Mouse (Mus musculus): ENCODE results near the gene Bcl6b. TPM values are rescaled to one million over a fixed set of nuclear protein-coding genes. Genes with fewer than 3 reads are reported as not detected.

The Bcl6b gene
- total RNA-seq, 2 experiments from 2014 or later: 23.8 to 33.4 TPM

DNA sequence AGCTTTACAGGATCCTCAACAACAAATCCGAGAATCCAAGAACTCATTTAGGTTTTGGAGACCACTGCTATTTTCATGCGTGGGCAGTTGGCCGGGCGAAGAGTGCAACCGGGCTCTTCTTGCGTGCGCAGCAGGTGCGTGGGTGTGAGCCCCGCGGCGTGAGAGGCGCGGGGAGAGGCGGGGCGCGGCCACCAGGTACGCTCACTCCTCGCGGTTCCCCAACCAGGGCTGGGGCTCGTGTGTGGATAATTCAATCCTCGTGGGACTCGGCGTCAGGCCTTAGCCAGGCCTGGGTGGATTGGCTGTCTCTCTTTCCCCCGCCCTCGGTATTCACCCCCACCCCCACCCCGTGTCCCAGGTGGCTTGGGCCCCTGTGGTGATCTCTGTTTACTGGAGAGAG, 15.9 kb downstream of the Bcl6b start:
- no peak for DNase-seq (ENCODE audit: low spot score in 2 of 2)

DNA sequence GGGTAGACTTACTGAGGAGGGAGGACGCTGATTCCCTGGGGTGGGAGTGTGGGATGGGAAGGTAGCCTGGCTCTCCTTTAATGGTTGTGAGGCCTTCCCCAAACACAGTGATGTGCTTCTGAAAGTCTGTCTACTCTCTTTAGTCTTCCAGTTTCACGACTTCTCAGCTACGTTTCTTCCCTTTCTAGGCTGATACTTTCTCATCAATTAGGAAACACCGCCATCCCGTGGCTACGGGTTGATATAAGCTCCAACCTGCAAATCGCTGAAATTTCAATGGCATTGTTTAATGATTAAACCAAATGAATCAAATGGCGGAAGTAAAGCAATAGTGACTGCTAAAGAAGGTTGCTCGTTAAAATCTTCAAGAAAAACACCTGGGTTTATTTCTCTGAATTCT, 16.7 kb downstream of the Bcl6b start:
- no peak for DNase-seq (ENCODE audit: low spot score in 2 of 2)

DNA sequence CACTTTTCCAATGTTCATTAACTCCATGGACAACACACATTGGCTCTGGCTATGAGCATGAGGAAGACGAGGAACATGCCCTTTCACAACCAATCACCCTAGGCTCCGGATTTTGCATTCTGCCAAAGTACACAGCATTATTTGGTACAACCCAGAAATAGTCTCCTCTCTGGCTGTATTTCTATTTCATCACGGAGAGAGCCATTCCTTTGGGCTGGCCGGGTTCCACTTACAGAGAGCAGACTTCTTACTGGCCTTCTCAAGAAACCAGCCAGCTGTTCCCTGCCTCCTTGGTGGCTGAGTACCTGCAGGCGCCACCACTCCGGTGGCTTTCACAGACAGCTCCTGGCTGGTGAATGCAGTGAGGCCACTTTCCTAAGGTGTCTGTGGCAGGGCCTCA, 17.2 kb downstream of the Bcl6b start, which contains the start of gene Slc16a11:
Slc16a11 (plus strand) TSS at position 330 of the 400 bp plus-strand sequence.
- no peak for DNase-seq (ENCODE audit: low spot score in 2 of 2)

DNA sequence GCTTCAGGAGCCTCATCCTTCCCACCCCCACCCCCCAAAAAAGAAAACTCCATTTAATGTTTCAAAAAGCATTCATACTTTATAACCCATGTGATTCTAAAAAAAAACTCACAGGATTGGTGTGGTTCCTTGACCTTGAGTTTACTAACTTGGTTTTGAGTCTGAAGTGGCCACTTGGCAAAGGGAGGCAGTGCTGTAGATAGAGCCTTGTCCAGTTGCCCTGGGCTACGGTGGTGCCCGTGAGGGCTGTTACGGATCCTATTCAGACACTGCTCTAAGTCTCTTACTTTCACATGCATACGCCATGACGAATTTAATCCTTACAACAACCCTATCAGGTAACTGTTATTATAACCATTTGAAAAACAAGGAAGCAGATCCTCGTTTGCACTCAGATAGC, 17.6 kb downstream of the Bcl6b start:
- no peak for DNase-seq (ENCODE audit: low spot score in 2 of 2)

DNA sequence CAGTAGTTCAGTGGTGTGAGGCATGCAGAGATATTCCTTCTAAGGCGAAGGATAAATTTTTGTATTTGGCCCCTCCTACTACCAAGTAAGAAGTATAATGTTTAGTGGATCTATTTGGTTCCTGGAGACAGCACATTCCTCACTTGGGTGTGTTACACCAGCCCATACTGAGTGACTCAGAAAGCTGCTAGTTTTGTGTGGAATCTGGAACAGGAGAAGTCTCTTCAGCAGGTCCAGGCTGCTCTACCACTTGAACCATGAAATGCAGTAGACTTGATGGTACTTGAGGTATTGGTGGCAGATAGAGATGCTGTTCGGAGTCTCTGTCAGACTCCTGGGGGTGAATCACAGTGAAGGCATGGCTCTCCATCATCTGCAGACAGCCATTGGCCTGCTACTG, 18.9 kb downstream of the Bcl6b start:
- no peak for DNase-seq (ENCODE audit: low spot score in 2 of 2)

DNA sequence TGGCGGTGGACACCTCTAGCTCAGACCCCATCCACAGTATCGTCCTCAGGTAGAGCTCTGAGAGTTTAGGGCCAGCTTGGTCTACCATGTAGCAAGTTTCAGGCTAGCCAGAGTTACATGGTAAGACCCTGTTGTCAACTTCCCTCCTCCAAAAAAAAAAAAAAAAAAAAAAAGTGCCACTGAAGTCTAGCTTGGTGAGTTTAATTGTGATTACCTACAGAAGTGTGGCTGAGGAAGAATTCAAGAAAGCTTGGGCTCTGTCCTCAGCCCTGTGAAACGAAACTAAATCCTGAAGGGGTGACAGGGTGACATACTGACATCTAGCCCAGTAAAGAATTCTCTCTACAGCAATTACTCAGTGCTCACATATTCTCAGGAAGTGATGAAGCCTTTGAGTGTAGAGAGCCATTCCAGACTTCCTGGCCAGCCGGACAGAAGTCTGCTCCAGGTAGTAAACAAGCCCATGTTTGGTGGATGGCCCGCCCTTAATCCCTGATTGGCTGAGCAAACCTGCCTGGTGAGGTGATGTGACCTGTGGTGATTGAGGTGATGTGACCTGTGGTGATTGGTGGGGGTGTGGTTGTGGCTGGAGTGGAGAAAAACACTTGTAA, 20.7 kb downstream of the Bcl6b start:
- DNase-seq (ENCODE audit: low spot score in 2 of 2): no peak

DNA sequence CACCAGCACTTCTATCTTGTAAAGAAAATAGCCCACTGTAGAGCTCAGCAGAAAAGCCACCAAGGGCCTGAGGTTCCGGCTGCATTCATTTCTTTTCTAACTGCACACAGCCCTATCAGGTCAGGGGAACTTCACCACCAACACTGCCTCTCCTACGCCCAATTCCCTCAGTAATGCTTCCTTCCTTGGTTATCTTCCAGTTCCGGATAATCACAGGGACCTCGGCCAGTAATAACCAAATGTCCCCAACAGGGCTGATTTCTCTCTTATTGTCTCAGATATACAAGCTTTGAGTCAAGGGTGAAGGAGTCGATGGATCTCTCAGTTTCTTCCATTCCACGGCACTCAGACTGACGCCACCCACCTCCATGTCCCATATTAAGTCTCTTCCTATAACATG, 22.3 kb downstream of the Bcl6b start:
- DNase-seq (ENCODE audit: low spot score in 2 of 2): no peak

DNA sequence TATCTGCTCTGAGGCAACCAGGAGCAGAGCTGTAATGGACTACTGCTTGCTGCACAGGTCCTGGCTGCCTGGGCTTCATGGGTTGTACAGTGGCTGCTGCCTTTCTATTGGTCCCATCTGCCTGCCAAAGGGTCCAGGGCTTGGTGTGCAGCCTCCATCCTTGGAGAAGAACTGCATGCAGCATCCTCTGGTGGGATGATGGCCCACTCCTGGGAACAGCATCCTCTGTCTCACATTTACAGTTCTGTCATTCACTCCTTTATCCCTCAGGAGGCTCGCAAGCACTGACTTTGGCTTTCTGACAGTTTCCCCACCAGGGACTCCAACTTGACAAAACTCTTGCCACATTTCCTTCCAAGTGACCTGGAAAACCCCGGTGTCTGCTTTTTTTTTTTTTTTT, 22.8 kb downstream of the Bcl6b start:
- no peak for DNase-seq (ENCODE audit: low spot score in 2 of 2)

DNA sequence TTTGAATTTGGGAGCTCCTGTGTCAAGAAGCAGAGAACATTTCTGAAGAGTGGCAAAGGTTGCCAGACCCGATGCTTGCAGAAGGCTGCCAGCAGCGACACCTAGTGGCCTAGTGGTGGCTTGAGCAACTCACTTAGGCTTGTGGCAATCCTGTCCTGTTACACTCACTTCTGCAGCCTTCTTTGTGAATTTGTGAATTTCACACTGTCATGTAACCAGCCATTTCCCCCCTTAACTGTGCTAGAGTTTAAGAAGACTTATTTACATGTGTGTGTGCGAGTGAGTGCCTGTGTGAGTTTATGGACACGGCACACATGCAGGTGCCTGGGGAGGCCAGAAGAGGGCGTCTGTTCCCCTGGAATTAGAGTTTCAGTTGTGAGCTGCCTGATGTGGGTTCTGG, 27.9 kb downstream of the Bcl6b start:
- peak; percentile 56 to 76 for DNase-seq (ENCODE audit: low spot score in 2 of 2)

DNA sequence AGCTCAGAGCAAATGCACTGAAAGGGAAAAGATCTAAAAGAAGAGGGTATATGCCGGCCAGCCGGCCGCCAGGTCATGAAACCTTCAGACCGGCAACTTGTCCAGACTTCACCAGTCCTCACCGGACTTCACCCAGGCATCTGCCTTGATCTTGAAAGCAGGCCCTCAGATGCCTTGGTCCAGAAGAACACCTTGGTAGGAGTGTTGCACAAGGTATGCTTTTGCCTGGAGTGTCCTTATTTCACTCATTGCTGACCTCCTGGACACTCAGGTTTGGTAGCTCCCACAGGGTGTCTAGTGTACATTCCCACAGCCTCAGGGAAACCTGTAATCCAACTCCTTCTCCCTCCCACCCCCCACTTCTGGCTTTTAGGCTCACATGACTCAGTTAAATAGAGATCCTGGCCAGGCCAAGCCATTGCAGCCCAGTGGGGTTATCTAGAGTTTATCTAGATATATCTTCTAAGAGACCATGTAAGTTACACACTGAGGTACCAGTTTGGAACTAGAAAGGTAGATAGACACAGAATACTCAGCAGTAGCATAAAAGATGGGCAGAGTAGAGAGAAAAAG, 29.5 kb downstream of the Bcl6b start:
- no peak for DNase-seq (ENCODE audit: low spot score in 2 of 2)

DNA sequence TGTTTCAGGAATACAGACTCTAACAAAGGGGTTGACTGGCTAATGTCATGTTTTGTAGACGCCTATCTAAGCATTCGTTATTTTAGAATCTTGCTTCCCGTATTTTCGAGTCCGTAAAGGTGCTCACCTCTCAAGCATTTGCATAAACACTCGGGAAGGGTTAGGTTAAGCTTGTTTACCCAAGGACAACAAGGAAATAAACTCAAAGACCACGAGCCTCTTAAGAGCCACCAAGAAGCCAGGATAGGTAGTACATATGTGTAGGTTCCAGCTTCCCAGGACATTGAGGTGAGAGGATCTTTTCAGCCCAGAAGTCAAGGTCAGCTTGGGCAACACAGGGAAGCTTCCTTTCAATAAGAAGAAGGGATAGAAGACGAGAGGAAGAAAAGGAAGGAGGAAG, 30.5 kb downstream of the Bcl6b start:
- DNase-seq (ENCODE audit: low spot score in 2 of 2): no peak

DNA sequence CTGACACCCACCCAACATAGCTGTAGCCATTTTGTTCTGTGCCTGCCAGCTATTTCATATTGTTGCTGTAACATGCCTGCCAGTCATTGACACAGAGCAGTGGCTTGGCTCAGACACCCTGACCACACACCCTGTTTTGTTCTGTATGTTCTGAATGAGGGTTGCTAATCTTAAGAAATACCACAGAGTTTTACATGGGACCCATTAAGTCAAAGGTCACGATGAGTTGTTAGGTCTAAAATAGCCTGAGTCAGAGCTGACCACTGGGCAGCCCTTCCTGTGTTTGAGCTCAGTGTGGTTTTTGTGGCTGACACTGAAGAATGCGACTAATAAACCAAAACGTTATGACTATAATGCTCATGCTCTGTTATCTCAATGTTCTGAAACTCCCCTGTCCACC, 31.3 kb downstream of the Bcl6b start:
- no peak for DNase-seq (ENCODE audit: low spot score in 2 of 2)

DNA sequence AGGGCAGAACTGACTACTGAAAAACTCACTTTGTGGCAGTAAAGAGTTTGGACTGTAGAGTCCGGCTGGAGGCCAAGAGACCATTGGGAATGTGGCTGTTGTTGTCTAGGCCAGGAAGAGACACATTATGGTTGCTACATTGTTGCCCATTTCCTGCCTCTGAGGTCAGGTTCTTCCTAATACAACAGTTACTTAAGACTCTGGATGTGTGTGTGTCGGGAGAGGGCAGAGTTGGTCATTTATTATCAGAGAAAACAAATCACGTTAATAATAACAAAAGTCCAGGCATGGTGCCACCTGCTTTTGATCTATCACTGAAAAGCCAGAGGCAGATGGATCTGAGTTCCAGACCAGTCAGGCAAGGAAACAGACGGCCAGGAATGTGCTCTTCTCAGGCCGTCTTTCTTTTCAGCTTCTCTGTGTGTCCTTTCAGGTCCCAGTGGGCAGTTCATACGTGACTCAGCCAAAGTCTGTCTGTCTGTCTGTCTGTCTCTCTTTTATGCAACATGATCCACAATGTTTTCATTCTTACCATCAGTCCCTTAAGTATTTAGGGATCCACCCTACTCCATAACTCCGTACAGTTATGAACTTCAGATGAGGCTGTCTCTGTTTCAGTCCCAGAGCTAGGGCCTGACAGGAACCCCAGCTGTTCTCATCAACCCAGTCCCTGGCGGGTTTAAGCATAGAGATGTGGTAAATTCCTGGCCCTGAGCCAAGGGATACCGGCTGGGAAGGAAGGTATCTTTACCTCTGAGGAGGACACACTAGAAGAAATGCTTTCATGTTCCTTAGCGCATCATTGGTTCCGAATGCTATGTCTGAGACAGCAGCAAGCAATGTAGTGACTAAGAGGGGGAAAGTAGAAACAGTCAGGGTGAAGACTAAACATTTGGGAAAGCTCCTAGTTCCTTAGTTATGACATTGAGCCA, 36.0 kb downstream of the Bcl6b start:
- DNase-seq (ENCODE audit: low spot score in 2 of 2): no peak

DNA sequence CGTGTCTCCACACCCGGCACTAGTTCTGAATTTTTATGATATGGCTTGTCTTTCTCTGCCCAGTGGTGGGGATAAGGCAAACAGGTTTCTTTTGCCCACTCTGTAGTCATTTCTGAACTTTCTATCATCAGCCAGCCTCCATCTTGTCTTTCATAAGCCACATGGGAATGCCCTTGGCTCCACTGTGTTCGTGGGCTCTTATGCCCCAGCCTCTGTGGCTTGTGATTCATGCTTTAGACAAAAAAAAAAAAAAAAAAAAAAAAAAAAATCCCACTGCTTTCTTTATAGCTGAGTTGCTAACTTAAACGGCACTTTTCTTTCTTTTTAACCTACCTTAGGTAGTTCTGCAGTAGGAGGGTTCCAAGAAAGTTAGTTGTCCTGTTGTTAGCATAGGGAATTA, 37.4 kb downstream of the Bcl6b start:
- DNase-seq (ENCODE audit: low spot score in 2 of 2): no peak

DNA sequence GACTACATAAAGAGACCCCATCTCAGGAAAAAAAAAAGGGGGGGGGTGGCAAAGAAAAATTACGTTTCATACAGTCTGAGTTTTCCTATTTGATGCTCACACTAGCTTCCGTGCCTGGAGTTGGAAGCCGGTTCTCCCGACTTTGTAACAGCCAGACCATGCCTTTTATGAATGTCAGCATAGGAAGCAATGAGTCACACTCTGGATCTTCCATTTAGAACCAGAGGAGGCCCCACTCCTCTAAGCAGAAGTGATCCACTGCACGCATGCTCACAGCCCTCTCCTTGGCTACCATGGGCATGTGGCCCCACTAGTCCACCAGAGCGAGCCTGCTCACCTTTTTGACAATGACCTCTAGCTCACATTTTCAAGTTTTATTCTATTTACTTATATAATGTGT, 38.4 kb downstream of the Bcl6b start:
- DNase-seq (ENCODE audit: low spot score in 2 of 2): no peak

DNA sequence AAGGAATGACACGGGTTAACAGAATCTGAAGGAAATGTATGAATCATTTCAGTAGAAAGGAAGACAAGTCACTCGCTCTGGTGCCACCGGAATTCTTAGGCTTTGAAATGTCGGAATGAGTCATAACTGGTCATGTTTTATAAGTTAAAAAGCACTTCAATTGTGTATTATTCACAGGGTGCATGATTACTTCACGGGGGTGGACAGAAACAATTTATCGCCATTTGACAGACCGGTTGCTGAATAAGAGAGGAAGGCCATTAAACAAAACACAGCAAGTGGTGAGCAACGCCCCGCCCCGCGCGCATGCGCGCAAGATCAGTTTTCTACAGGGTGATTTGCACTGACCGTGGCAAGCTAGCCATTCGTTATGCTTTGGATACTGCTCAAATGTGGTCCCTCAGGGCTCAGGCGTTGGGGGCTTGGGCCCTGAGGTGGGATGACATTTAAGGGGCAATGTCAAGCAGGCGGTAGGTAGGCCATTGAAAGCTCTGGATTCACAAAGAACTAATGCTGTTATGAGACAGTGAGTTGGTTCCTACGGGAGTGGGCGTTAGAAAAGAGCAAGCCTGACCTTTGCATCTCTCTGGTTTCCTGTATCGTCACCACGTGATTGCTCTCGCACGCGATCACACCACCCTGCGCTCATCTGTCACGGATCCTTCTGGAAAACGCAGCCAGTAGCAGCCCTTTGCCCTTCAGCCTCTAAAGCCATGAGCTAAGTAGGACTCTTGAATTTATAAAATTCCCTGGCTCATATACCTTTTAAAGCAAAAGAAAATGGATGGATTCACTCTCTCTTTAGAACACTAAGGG, 40.1 kb downstream of the Bcl6b start:
- peak; percentile 18 to 45 for DNase-seq (ENCODE audit: low spot score in 2 of 2)

DNA sequence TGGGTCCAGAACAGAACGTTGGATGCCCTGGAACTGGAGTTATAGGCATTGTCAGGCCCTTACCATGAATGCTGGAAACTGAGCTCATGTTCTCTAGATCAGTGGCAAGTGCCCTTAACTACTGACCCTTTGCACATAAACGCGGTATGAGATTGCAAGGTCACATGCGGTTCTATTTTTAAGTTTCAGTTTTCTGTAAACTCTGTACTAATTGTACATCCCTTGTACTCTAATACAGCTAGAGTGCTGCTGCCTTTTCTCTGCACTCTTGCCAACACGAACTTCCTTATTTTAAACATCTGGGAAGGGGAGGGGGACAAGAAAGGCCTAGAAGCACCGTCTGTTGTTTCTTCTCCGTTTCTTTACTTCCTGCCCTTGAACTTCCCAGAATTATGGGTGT, 44.5 kb downstream of the Bcl6b start:
- no peak for DNase-seq (ENCODE audit: low spot score in 2 of 2)

DNA sequence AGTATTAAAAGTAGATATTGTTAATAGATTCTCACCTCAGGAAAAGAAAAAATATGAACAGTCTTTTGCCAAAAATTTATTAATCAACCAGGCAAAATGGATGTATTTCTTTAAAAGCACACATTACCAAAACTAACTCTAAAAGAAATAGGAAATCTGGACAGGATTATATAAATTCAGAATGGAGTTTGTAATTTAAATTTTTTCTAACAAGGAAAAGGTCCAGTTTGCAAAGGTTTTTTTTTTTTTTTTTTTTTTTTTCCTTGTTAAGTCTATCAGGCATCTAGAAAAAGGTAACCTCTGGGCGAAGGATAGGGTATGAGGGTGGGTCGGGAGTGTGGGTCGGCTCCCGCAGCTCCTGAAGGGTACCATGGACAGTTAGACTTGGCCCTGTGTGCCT, 49.1 kb downstream of the Bcl6b start:
- no peak for DNase-seq (ENCODE audit: low spot score in 2 of 2)

DNA sequence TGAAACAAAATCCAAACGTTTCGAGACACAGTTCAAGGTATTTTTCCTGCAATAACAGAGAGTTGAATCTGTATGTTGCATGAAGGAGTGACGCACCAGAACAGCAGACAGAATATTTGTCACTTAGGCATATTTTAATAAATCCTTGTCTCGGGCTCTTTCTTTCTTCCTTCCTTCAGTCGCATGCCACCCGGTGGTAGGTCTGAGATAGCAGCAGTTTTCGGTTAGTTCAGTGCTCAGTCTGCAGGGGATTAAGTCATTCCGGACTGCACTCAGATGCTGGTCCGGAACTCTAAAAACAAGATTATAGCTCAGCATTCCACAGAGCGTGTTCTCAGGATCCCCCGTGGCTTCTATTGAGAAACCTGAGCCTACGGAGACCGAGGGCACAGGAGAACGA, 50.2 kb downstream of the Bcl6b start:
- DNase-seq (ENCODE audit: low spot score in 2 of 2): no peak

DNA sequence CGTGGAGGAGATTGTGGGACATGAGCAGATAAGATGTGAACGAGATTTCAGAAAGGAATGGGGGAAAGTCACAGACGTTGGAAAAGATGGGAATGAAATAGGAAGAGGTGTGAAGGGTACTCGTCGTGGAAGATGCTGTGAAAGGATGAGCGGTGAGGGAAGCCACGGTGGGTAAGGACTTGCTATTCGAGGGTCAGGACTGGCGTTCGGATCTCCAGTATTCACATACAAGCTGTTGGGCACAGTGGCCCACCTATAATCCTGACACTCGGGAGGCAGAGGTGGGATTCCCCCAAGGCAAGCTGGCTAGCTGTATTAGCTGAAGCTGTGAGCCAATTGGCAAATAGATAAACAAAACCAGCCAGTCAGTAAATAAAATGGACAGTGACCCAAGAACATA, 50.8 kb downstream of the Bcl6b start:
- no peak for DNase-seq (ENCODE audit: low spot score in 2 of 2)

DNA sequence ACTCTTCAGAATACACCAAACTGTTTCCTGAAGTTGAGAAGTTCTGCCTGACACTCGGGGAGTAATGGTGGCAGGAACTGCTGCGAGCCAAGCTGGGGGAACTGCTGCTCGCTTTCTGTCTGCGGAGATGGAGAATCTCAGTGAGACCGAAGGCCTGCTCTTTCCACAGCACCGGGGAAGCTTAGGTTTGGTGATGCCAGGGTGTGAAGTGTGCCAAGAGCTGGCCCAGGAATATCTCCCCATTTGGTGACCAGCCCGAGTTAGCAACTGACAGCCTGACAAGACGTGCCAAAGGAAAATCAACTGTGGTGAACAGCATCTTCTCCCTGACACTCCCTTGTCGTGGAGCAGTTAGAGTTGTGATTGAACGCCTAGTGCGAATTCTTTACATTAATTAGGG, 51.3 kb downstream of the Bcl6b start:
- no peak for DNase-seq (ENCODE audit: low spot score in 2 of 2)

DNA sequence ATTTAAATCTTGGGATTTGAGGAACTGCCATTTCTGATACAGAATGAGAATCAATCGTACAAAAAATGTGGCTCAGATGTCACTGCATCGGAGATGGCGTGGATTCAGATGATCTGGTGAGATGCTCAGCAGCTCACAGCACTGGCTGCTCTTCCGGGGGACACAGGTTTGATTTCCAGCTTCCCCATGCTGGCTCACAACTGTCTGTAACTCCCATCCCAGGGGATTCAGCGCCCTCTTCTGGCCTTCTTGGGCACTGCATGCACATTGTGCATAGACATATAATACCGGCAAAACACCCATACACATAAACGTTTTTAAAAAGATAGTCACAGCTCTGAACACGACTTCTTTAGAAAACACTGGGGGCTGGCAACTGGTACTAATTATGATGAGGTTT, 52.0 kb downstream of the Bcl6b start:
- DNase-seq (ENCODE audit: low spot score in 2 of 2): no peak
